Mouse (Mus musculus): Measurements from ENCODE around the gene Csk. TPM values are rescaled to one million over a fixed set of nuclear protein-coding genes. Genes with fewer than 3 reads are reported as not detected.

The Csk gene
- total and polyA plus RNA-seq, 3 experiments: 213 to 338 TPM; not detected in 1

- TF ChIP-seq MAFK (IDR thresholded peaks at IDR 0.05; ENCODE audit: borderline replicate concordance, low read depth, low read length) (no peak), MYC (IDR thresholded peaks at IDR 0.05; ENCODE audit: low read depth, low read length) (0 out of 2 replicates have a peak, but pooled peaks have one; percentile 52), EP300 (IDR thresholded peaks at IDR 0.05; ENCODE audit: low read depth in 1 of 2, low read length in 2 of 2) (0 out of 4 replicates have a peak, but pooled peaks of 1 of the 2 experiments have one; percentile 28), RAD21 (IDR thresholded peaks at IDR 0.05; ENCODE audit: low read depth, low read length) (no peak), MAX (IDR thresholded peaks at IDR 0.05; ENCODE audit: low read length) (peak; percentile 58), GABPA (IDR thresholded peaks at IDR 0.05; ENCODE audit: low read depth, low read length) (no peak)
Observed at GRCm38 (mm10) chr9:57640384-57640783, 13.0 kb downstream of the Csk start (continued).

GRCm38 (mm10) chr9:57639661-57640328 lies 13.6 kb downstream of the Csk start:
- Histone ChIP-seq H3K9ac (ENCODE audit: control insufficient read depth, low read depth, low read length, poor library complexity, severe bottlenecking) (peak overlapping the region; percentile 49), H3K27me3 (ENCODE audit: control insufficient read depth in 1 of 2, insufficient read depth in 2 of 2, low read length in 2 of 2) (no peaks in the 10 kb centered on the region), H3K4me3 (ENCODE audit: control insufficient read depth in 1 of 2, insufficient read depth in 1 of 2, low read depth in 2 of 2, low read length in 2 of 2) (peak overlapping the region; percentile 9 to 10; a peak in 3 of 4 replicates), H3K9me3 (replicated peaks; ENCODE audit: insufficient read depth, low read length) (no peaks in the 10 kb centered on the region), H3K27ac (ENCODE audit: control insufficient read depth, low read depth, low read length) (peak overlapping the region; percentile 55), H3K4me1 (ENCODE audit: control insufficient read depth in 1 of 2, insufficient read depth in 2 of 2, low read length in 2 of 2) (peaks cover 27 to 66% of the 10 kb centered on the region in 2 experiments), H3K79me2 (ENCODE audit: control insufficient read depth, insufficient read depth, low read length, poor library complexity) (peaks cover 98% of the 10 kb centered on the region), H3K36me3 (ENCODE audit: control insufficient read depth in 1 of 2, insufficient read depth in 2 of 2, low read length in 2 of 2) (peaks cover 6 to 58% of the 10 kb centered on the region in 2 experiments)
- TF ChIP-seq ELF1 (IDR thresholded peaks at IDR 0.05; ENCODE audit: low read depth, low read length) (no peak), E2F4 (IDR thresholded peaks at IDR 0.05; ENCODE audit: borderline replicate concordance, low read depth, low read length) (no peak), GABPA (IDR thresholded peaks at IDR 0.05; ENCODE audit: low read depth, low read length) (no peak), HCFC1 (IDR thresholded peaks at IDR 0.05; ENCODE audit: low read depth, low read length) (no peak), ZMIZ1 (IDR thresholded peaks at IDR 0.05; ENCODE audit: low read depth, low read length) (no peak), UBTF (IDR thresholded peaks at IDR 0.05; ENCODE audit: borderline replicate concordance, insufficient read depth, low read depth, low read length) (no peak)
- no peak for DNase-seq (ENCODE audit: low read depth, low spot score)

- H3K27me3 ChIP-seq (ENCODE audit: control insufficient read depth in 1 of 2, insufficient read depth in 2 of 2, low read length in 2 of 2): no peaks in the 10 kb centered on the region
- DNase-seq (ENCODE audit: low read depth, low spot score): peak; percentile 70
- H3K9me3 ChIP-seq (replicated peaks; ENCODE audit: insufficient read depth, low read length): no peaks in the 10 kb centered on the region
- H3K79me2 ChIP-seq (ENCODE audit: control insufficient read depth, insufficient read depth, low read length, poor library complexity): peaks cover 98% of the 10 kb centered on the region
- peaks cover 27 to 66% of the 10 kb centered on the region in 2 experiments for H3K4me1 ChIP-seq (ENCODE audit: control insufficient read depth in 1 of 2, insufficient read depth in 2 of 2, low read length in 2 of 2)
- peak overlapping the region; percentile 55 for H3K27ac ChIP-seq (ENCODE audit: control insufficient read depth, low read depth, low read length)
- 0 out of 4 replicates have a peak overlapping the region, but pooled peaks of 1 of the 2 experiments have one; percentile 11 for H3K4me3 ChIP-seq (ENCODE audit: control insufficient read depth in 1 of 2, insufficient read depth in 1 of 2, low read depth in 2 of 2, low read length in 2 of 2)
- H3K36me3 ChIP-seq (ENCODE audit: control insufficient read depth in 1 of 2, insufficient read depth in 2 of 2, low read length in 2 of 2): peaks cover 10 to 58% of the 10 kb centered on the region in 2 experiments
- peak overlapping the region; percentile 49 for H3K9ac ChIP-seq (ENCODE audit: control insufficient read depth, low read depth, low read length, poor library complexity, severe bottlenecking)
- TF ChIP-seq MAFK (IDR thresholded peaks at IDR 0.05; ENCODE audit: borderline replicate concordance, low read depth, low read length) (no peak), EP300 (IDR thresholded peaks at IDR 0.05; ENCODE audit: low read depth in 1 of 2, low read length in 2 of 2) (peak; percentile 41 to 61; a peak in 2 of 4 replicates), UBTF (IDR thresholded peaks at IDR 0.05; ENCODE audit: borderline replicate concordance, insufficient read depth, low read depth, low read length) (no peak), POLR2AphosphoS5 (IDR thresholded peaks at IDR 0.05; ENCODE audit: borderline replicate concordance, low read depth, low read length) (no peak), POLR2AphosphoS2 (IDR thresholded peaks at IDR 0.05; ENCODE audit: low read length) (no peak), MYB (IDR thresholded peaks at IDR 0.05; ENCODE audit: low read depth, low read length) (no peak), MYC (IDR thresholded peaks at IDR 0.05; ENCODE audit: low read depth, low read length) (no peak), KAT2A (conservative IDR thresholded peaks at IDR 0.05; ENCODE audit: low read depth, low read length) (no peak), SIN3A (IDR thresholded peaks at IDR 0.05; ENCODE audit: low read length) (peak; percentile 81), GABPA (IDR thresholded peaks at IDR 0.05; ENCODE audit: low read depth, low read length) (no peak), MAX (IDR thresholded peaks at IDR 0.05; ENCODE audit: low read length) (no peak), NELFE (IDR thresholded peaks at IDR 0.05; ENCODE audit: low read depth, low read length) (no peak), TAL1 (IDR thresholded peaks at IDR 0.05; ENCODE audit: low read length) (peak; percentile 34; the same call in 1 of the 2 replicates), BHLHE40 (IDR thresholded peaks at IDR 0.05; ENCODE audit: borderline replicate concordance, low read depth, low read length) (no peak), MEF2A (IDR thresholded peaks at IDR 0.05; ENCODE audit: extremely low read depth, insufficient replicate concordance, low read depth, low read length, poor library complexity, severe bottlenecking) (no peak), TCF12 (IDR thresholded peaks at IDR 0.05; ENCODE audit: low read depth, low read length) (0 out of 2 replicates have a peak, but pooled peaks have one; percentile 26), CTCF (IDR thresholded peaks at IDR 0.05 in 2 of 3, conservative IDR thresholded peaks at IDR 0.05 in 1 of 3; ENCODE audit: control insufficient read depth in 1 of 3, insufficient read depth in 1 of 3, low read depth in 2 of 3, low read length in 3 of 3, poor library complexity in 1 of 3, severe bottlenecking in 1 of 3) (no peak), RAD21 (IDR thresholded peaks at IDR 0.05; ENCODE audit: low read depth, low read length) (no peak), GATA1 (IDR thresholded peaks at IDR 0.05; ENCODE audit: low read depth, low read length) (no peak), ZNF384 (IDR thresholded peaks at IDR 0.05; ENCODE audit: low read depth, low read length) (no peak)
Observed at GRCm38 (mm10) chr9:57638651-57639459, 14.6 kb downstream of the Csk start.

All from MEL (cell line).